Mouse (Mus musculus) spleen, adult 2 months (tissue): ENCODE measurements around the gene Fhit.

Experiments used
- CTCF ChIP-seq: fragments of 200-500 bp; IDR thresholded peaks from 2 replicates; pipeline ENCODE4 v1.5.1; 2011; ENCODE audit warnings: mild to moderate bottlenecking, inconsistent platforms; ENCODE audit not compliant: insufficient read depth, insufficient read length, insufficient replicate concordance; ENCODE audit errors: extremely low read depth
- POLR2A ChIP-seq: fragments of 200-500 bp; IDR thresholded peaks from 2 replicates; pipeline ENCODE4 v1.6.1; 2011; ENCODE audit warnings: low read depth, low read length, inconsistent platforms

DNA sequence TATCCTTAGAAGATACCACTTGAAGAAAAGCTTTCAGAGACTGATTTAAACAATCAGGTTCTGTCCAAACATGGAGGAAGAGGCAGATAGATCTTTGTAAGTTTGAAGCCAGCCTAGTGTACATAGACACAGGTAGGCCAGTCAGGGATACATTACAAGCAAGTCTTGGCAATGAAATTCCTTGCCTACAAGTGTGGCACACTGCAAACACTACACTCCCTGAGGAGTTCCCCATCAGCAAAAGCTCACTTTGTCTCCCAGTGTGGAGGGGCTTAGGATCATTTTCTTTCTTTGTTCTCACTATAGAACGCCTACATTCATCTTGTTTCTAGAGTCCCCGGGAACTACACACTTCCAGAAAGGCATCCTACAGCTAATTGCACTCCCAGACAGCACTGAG is 1126.6 kb downstream of the Fhit start:
- no peak for TF ChIP-seq CTCF
- no peak for TF ChIP-seq POLR2A
